8 mouse cellular contexts compared by ENCODE assay signal in genomic region chr3:121500225-121500624, GRCm38 (mm10). TPM values are rescaled to one million over a fixed set of nuclear protein-coding genes. Genes with fewer than 3 reads are reported as not detected.
A peak's percentile ranks its signal among the peaks of the same experiment; 100 is the strongest.
DNase-seq lines count a peak whose midpoint lies in the region; ATAC-seq and TF ChIP-seq lines count a peak whose summit lies in the region.
"Had no signal": no experiment of that assay in that cellular context is flagged by ENCODE, and none has a peak within 500 bp of the region (broad histone marks: within the 10 kb centered on the region; RNA-seq: fewer than 3 reads in every experiment).

No protein-coding gene starts in this region.

- WGBS in embryonic facial prominence, embryonic 10.5 days, result 58% methylated on average over 10 of the region's 10 CpGs
- WGBS in heart, postnatal 0 days, result 35% methylated on average over 10 of the region's 10 CpGs
- WGBS in small intestine, adult 2 months, result 32% methylated on average over 10 of the region's 10 CpGs

- DNase-seq in adrenal gland, postnatal 10 days, result peak; percentile 89
- DNase-seq in embryonic facial prominence, embryonic 10.5 days (ENCODE audit: low spot score), result peak; percentile 74
- DNase-seq in heart, postnatal 0 days (ENCODE audit: low spot score), result peak; percentile 71
- peak; percentile 41 to 76 for DNase-seq in layer of hippocampus, adult 2 months (ENCODE audit: low spot score in 2 of 2)
- peak; percentile 77 for DNase-seq in lung, postnatal 25 days (ENCODE audit: low spot score)

- peak; percentile 69; the same call in 1 of the 2 replicates for ATAC-seq in heart, postnatal 0 days (ENCODE audit: insufficient read depth, low read depth)

- H3K4me1 ChIP-seq in ES-Bruce4 (ENCODE audit: control insufficient read depth, insufficient read depth, low read length), result no peaks in the 10 kb centered on the region
- H3K4me1 ChIP-seq in embryonic facial prominence, embryonic 10.5 days, result peaks cover 5% of the 10 kb centered on the region
- peaks cover 4% of the 10 kb centered on the region; the same call in 1 of the 2 replicates for H3K4me1 ChIP-seq in heart, postnatal 0 days (ENCODE audit: control insufficient read depth, insufficient read depth)
- no peaks in the 10 kb centered on the region; the same call in 1 of the 2 replicates for H3K4me1 ChIP-seq in small intestine, adult 2 months (ENCODE audit: control insufficient read depth, insufficient read depth, insufficient read length, low read length)
- H3K4me1 ChIP-seq: limb, embryonic 12.5 days had no signal

- TF ChIP-seq EP300 in ES-Bruce4 (IDR thresholded peaks at IDR 0.05; ENCODE audit: insufficient read depth, low read depth, low read length), result 0 out of 2 replicates have a peak, but pooled peaks have one; percentile 42
- no peak for TF ChIP-seq EP300 in heart, postnatal 0 days (IDR thresholded peaks at IDR 0.05; ENCODE audit: low read depth)

- no peak overlapping the region for H3K27ac ChIP-seq in ES-Bruce4 (ENCODE audit: insufficient read depth, low read length)
- H3K27ac ChIP-seq in embryonic facial prominence, embryonic 10.5 days (replicated peaks), result no peak overlapping the region
- no peak overlapping the region for H3K27ac ChIP-seq in heart, postnatal 0 days (ENCODE audit: low read depth)
- H3K27ac ChIP-seq in layer of hippocampus, adult 2 months, result no peak overlapping the region
- no peak overlapping the region for H3K27ac ChIP-seq in small intestine, adult 2 months (ENCODE audit: insufficient read depth, low read depth, low read length)
- H3K27ac ChIP-seq: limb, embryonic 12.5 days had no signal

- no peak overlapping the region for H3K4me2 ChIP-seq in heart, postnatal 0 days (ENCODE audit: low read depth, low read length)
- H3K4me2 ChIP-seq: limb, embryonic 12.5 days had no signal

- H3K27me3 ChIP-seq in ES-Bruce4 (ENCODE audit: control insufficient read depth, insufficient read depth, low read length, poor library complexity, severe bottlenecking), result no peaks in the 10 kb centered on the region
- no peaks in the 10 kb centered on the region for H3K27me3 ChIP-seq in embryonic facial prominence, embryonic 10.5 days (replicated peaks; ENCODE audit: low read depth, poor library complexity, severe bottlenecking)
- H3K27me3 ChIP-seq in heart, postnatal 0 days (ENCODE audit: control insufficient read depth, insufficient read depth, low read length), result no peaks in the 10 kb centered on the region
- H3K27me3 ChIP-seq in small intestine, adult 2 months (ENCODE audit: control insufficient read depth, insufficient read depth, low read length), result no peaks in the 10 kb centered on the region

- H3K36me3 ChIP-seq in ES-Bruce4 (ENCODE audit: control insufficient read depth, insufficient read depth, low read length, poor library complexity, severe bottlenecking), result no peaks in the 10 kb centered on the region
- no peaks in the 10 kb centered on the region for H3K36me3 ChIP-seq in embryonic facial prominence, embryonic 10.5 days (replicated peaks)
- no peaks in the 10 kb centered on the region for H3K36me3 ChIP-seq in heart, postnatal 0 days (replicated peaks; ENCODE audit: control insufficient read depth, insufficient read depth, low read length)
- no peaks in the 10 kb centered on the region for H3K36me3 ChIP-seq in small intestine, adult 2 months (ENCODE audit: control insufficient read depth, insufficient read depth, low read length)
- H3K36me3 ChIP-seq: limb, embryonic 12.5 days had no signal

- H3K9me3 ChIP-seq in ES-Bruce4 (replicated peaks; ENCODE audit: control insufficient read depth, insufficient read depth, low read length, poor library complexity, severe bottlenecking), result no peaks in the 10 kb centered on the region
- no peaks in the 10 kb centered on the region for H3K9me3 ChIP-seq in embryonic facial prominence, embryonic 10.5 days
- H3K9me3 ChIP-seq in heart, postnatal 0 days (replicated peaks; ENCODE audit: control insufficient read depth, low read length), result no peaks in the 10 kb centered on the region
- H3K9me3 ChIP-seq: limb, embryonic 12.5 days had no signal

- H3K4me3 ChIP-seq in ES-Bruce4 (ENCODE audit: low read depth, low read length), result no peak overlapping the region
- H3K4me3 ChIP-seq in embryonic facial prominence, embryonic 10.5 days, result no peak overlapping the region
- H3K4me3 ChIP-seq in heart, postnatal 0 days (ENCODE audit: low read depth, low read length), result no peak overlapping the region
- no peak overlapping the region for H3K4me3 ChIP-seq in layer of hippocampus, adult 2 months
- H3K4me3 ChIP-seq in small intestine, adult 2 months (ENCODE audit: low read depth, low read length), result no peak overlapping the region
- H3K4me3 ChIP-seq: limb, embryonic 12.5 days had no signal

- TF ChIP-seq CTCF in ES-Bruce4 (IDR thresholded peaks at IDR 0.05; ENCODE audit: low read depth, low read length), result peak; percentile 95
- TF ChIP-seq CTCF in heart, postnatal 0 days (IDR thresholded peaks at IDR 0.05; ENCODE audit: low read depth), result peak; percentile 98
- TF ChIP-seq CTCF in layer of hippocampus, adult 2 months (conservative IDR thresholded peaks at IDR 0.05), result peak; percentile 98
- peak; percentile 98 for TF ChIP-seq CTCF in small intestine, adult 2 months (IDR thresholded peaks at IDR 0.05; ENCODE audit: extremely low read depth, insufficient read length, insufficient replicate concordance, low read depth, low read length)

- no peak overlapping the region for H3K9ac ChIP-seq in ES-Bruce4 (ENCODE audit: low read depth, poor library complexity, severe bottlenecking)
- H3K9ac ChIP-seq in heart, postnatal 0 days (replicated peaks; ENCODE audit: low read depth, low read length), result no peak overlapping the region
- H3K9ac ChIP-seq: limb, embryonic 12.5 days had no signal

- no peak for TF ChIP-seq POLR2A in ES-Bruce4 (IDR thresholded peaks at IDR 0.05; ENCODE audit: insufficient read depth, low read length)
- TF ChIP-seq POLR2A in small intestine, adult 2 months (IDR thresholded peaks at IDR 0.05; ENCODE audit: low read depth, low read length), result no peak

RNA-seq across cellular contexts. Expression of gene Slc44a3, which starts 32.0 kb away (rescaled TPM):
- 5.0 and 5.1 TPM in 2 replicates for polyA plus RNA-seq in ES-Bruce4 (2011; ENCODE audit: insufficient read depth, insufficient read length, low read depth, missing spikeins)
- 10 to 100 TPM; 19.8 to 22.8 TPM for total RNA-seq in adrenal gland, postnatal 10 days (2021)
- 0.83 and 1.6 TPM in 2 replicates for polyA plus RNA-seq in embryonic facial prominence, embryonic 10.5 days (2016; fragmentation: Nextera tagmentation; extraction: Ambion mirVana)
- total RNA-seq in heart, postnatal 0 days (2014; rRNA removed; ENCODE audit: low replicate concordance), result 1.5 and 6.0 TPM in 2 replicates
- polyA plus RNA-seq in heart, postnatal 0 days (2015; fragmentation: Nextera tagmentation; extraction: Ambion mirVana), result 0.79 and 1.3 TPM in 2 replicates
- total RNA-seq in layer of hippocampus, adult 2 months (2021), result not detected
- 4.6 and 5.9 TPM in 2 replicates for polyA plus RNA-seq in small intestine, adult 2 months (2012; rRNA removed)
